Mouse (Mus musculus) gastrocnemius, adult 18-20 months (tissue): ENCODE measurements around the gene Mrc2. TPM values are rescaled to one million over a fixed set of nuclear protein-coding genes. Genes with fewer than 3 reads are reported as not detected.

Source experiments
- DNase-seq: peaks from one replicate; pipeline ENCODE4 v3.0.0; 2021; ENCODE audit warnings: low spot score
- total RNA-seq, 2 experiments: library from RNA; stranded (reverse); gene quantifications; 2 replicates each; pipeline ENCODE4 v1.2.3; 2021

Mrc2 gene
- total RNA-seq, 2 experiments from 2014 or later: 7.5 to 8.5 TPM

DNA sequence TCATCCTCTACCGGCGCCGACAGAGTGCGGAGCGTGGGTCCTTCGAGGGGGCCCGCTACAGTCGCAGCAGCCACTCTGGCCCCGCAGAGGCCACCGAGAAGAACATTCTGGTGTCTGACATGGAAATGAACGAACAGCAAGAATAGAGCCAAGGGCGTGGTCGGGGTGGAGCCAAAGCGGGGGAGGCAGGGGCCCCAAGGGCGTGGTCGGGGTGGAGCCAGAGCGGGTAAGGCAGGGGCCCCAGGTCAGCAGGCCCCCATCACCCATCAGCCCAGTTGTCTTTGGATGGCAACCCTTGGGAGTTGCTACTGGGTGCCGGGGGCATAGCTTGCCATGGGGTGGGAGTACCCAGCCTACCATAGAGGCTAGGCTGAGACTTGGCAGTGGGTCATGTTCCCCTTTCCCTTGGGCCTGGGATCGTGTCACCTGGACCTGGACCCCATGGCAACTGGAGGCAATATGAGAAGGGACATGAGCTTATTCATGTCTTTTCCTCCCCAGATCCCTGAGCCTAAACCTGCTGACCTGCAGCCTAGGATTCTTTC is 57.4 kb downstream of the Mrc2 start:
- DNase-seq: no peak

- DNase-seq: no peak
These were observed 58.2 kb downstream of the Mrc2 start for GRCm38 (mm10) chr11:105350643-105351042.

- DNase-seq: no peak
These were observed 59.7 kb downstream of the Mrc2 start for GRCm38 (mm10) chr11:105352152-105352551.

DNA sequence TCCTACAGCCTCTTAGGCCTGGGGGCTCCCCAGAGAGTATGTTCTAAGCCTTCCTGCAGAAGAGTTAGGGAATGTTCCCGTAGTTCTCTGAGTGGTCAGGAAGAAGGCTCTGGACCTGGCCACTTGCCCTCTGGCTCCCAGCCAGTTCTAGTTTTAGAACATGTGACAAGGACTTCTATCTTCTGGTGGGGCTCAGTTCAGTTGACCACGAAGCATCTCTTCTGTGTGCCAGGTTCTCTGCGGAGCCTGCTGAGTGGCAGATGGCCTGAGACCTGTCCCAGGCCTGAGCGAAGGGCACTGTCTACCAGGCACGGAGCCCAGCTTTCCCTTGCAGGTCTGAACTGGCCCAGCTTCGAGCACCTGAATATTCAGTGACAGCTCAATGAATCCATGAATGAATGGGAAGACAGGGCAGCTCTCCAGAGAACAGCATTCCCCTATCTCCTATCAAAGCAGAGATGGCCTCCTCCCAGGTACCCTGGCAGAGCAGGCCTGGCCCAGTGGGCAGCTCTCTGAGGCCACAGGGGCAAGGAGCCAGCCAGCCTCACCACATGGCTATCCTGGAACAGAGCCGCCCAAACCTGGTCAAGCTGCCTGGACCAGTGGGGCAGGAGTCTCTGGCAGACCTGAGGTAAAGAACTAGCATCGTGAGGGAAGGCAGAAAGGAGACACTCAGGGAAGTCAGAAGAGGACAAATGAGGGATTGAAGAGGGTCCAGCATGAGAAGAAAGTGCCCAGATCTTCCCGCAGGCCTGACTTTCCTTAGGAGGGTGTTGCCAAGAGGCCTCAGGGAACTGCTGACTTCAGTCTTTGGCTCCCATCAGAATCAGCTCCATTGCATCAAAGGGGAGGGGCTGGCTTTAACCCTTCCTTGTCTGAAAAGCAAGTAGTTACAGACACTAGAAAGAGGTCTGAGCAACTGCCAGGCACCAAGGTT is 60.8 kb downstream of the Mrc2 start:
- peak; percentile 89 for DNase-seq

- no peak for DNase-seq
These were observed 61.4 kb downstream of the Mrc2 start for GRCm38 (mm10) chr11:105353891-105354280.

DNA sequence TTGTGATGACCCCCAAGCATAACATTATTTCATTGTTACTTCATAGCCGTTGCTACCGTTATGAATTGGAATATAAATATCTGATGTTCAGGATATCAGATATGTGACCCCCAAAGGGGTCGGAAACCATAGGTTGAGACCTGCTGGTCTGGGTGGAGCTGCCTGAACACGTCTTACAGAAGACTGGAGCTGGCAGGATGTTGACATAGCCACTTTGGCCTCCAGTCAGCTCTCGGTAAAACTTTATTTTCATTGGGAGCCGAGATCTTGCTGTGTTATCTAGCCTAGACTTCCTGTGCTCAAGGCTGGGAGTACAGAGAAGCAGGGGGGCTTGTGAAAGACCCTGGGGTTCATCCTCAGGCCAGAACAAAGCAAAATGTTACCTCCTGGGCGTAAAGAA is 63.9 kb downstream of the Mrc2 start:
- DNase-seq: no peak

GRCm38 (mm10) chr11:105362041-105362765 is 69.8 kb downstream of the Mrc2 start:
- no peak for DNase-seq

DNA sequence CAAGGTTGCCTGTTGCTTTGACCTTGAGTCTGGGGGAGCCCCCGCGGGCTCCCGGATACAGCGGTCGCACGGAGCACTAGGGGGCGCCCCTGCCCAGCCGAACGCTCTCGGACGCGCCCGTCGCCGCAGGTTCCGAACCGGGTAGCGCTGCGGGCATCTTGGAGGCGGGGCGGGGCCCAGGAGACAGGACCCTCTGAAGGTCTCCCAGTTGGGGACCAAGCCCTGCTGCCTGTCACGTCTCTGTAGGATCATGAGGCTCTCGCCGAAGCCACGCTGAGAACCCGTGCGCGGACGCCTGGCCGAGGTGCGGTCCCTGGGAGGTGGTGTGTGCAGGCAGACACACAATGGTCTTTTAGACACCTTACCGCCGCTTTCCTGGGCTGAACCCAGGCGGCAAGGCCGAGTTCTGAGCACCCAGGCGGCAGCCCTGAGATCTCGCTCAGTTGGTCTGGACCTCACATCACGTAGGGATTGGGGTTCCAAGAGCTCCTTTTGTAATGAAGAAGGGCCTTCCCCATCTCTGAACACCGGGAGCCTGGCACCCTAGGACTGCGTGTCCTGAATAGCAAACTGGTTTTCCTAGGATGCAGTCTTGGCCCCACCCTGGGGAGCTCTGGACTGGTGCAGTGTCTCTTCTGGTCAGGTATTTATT is 70.6 kb downstream of the Mrc2 start:
- peak; percentile 77 for DNase-seq

DNA sequence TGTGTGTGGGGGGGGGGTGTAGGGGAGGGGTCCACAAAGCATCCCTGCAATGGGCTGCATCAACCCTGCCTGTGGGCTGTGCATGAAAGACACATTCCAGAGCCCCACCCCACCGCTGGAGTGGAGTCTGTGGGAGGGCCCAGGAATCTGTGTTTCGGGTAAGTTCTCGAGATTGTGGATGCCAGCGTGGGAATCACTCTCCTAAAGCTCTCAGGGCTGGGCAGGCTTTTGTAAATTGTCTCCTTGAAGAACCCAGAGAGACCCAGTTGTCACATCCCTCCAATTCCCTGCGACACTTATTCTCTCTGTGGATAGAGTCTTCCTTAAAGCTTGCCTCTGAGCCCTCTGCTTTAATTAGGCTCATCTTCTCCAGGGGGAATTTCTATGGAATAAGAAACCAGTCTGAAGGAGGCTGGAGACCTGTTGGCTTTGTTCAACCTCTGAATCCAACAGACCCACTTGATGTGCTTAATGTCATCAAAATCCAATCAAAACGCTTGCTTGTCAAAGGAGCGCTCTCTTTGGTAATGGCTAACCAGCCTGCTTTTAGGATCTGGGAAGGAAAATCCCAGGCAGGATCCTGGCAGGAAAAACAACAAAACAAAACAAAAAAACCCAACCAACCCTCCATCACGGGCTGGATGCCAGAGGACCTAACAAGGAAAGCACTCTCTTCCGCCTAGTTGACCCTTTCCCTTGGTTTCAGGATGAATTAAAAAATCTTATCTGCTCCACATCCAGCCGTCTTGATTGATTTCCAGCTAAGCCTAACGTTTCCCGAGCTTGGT is 71.3 kb downstream of the Mrc2 start:
- DNase-seq: no peak

DNA sequence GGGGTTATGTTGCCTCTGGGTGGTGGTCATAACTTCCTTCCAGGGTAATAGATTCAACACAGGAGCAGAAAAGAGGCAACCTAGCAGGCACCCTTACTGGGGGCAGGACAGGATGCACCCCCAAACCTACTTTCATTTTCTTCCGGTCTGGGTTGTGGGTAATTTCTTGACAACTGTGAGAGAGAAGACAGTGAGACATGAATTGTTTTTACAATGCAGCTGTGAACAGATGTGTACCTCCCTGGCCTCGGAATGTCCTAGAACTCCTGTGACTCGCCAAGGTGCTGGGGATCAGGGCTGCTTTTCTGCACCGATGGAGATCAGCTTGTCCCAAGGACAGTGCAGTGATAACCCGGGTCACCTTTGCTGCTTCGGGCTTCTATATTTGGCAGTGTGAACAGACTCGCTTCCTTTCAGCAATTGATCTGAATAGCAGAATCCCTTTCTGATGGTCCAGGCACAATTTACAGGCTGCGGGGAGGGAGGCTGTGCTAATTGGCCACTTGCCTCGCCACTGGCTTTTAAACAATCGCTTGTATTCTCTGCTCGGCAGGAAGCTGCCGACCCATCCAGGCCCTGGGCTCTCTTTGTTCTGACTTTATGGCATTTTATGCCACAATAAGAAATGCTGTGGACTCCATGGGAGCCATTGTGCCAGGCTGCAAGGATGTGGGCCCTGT is 72.1 kb downstream of the Mrc2 start:
- DNase-seq: no peak

- DNase-seq: no peak
These were observed 73.2 kb downstream of the Mrc2 start for GRCm38 (mm10) chr11:105365611-105366010.

GRCm38 (mm10) chr11:105366051-105366450 is 73.6 kb downstream of the Mrc2 start:
- no peak for DNase-seq

- no peak for DNase-seq
These were observed 74.7 kb downstream of the Mrc2 start for GRCm38 (mm10) chr11:105367163-105367562.

DNA sequence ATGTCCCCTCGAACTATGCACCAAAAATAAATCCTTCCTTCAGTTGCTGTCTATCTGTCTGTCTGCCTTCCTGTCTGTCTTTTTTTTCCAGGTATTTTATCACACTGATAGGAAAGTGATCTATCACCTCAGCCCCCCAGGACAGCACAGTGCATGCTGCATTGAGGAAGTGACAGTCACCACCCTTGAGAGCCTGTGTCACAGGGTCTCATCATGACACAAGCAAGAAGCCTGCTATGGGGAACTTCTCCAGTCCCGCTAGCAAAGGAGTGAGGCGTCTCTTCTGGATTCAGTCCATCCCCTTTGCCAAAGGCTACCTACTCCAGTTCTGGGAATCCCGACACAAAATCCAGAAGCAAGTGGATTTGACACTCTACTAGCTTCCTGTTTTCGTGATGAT is 76.4 kb downstream of the Mrc2 start:
- no peak for DNase-seq

DNA sequence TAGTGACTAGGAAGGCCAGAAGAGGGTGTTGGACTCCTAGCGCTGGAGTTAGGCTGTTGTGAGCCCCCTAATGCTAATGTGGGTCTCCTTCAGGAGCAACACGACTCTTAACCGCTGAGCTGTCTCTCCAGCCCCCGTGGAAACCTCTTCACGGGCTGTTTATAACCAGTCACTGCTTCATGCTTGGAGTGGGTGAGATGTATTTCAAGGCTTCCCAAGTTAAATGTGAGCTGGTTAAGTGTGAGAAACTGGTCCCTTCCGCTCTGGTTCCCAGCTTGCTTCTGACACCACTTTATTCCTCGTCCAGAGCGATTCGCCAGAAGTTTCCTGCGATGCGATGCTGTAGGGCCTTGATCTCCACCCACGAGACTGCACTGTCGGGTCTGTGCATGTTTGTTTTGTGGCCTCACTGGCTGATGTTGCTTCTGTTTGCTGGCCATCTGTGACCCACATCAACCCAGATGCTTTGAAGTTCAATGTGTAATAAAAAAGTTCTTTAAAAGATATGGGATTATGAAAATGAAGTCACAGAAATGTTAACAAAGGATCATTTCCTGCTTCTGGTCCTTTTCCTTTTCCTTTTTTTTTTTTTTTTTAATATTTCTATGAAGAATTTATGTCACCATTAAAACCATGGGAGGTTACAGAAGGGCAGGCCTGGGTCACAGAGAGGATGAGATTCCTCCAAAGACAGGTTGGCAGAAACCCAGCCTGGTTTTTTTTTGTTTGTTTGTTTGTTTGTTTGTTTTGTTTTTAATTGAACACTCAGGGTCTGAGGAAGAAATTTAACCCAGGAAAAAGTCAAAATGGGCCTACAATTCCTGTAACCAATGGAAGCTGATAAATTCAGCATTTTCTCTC is 77.3 kb downstream of the Mrc2 start:
- DNase-seq: no peak

DNA sequence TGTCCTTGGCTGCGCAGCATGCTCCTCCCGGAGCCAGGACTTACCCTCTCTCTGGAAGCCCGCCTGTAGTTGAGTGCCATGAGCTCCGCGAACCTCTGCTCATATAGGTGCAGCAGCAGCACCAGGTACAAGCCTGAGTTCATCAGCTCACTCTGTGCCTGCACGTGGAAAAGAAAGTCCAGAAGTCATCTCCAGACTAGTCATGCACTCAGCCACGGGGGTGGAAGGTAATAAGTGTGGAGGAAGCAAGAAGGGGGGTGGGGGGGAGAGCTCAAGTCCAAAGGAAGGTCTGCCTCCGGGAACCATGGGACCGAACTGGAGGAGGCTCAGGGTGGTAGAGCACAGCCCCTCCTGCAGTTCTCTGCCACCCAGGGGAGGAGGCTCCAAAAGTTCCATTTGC is 79.4 kb downstream of the Mrc2 start:
- no peak for DNase-seq

GRCm38 (mm10) chr11:105373881-105374280 is 81.4 kb downstream of the Mrc2 start:
- no peak for DNase-seq

DNA sequence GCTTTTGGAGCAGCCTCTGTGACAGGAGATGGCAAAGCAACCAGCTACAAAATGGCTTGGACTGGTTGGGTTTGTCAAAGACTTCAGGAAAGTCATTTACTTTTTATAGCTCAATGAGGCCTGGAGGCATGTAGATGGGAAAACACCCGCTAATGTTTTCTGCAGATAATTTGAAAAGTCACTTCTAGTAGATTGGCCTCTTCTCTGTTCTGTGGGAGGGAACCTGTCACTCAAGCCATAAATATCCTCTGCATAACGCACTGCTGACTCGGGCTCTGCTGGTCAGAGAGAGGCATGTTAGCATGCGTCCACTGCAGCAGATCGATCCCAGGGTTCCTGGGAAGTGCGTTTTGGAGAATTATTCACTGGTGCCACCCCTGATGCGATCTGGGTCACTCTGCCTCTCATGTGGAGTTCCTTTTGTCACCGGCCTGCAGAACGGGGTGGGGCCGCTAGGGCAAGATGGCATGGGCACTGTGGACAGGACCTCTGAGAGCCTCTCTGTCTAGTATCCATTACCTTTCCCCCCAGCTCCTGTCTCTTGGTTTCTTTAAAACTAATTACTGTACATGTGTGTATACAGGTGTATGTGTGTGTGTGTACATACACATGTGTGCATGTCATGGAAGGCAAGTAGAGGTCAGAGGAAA is 82.2 kb downstream of the Mrc2 start:
- DNase-seq: no peak

DNA sequence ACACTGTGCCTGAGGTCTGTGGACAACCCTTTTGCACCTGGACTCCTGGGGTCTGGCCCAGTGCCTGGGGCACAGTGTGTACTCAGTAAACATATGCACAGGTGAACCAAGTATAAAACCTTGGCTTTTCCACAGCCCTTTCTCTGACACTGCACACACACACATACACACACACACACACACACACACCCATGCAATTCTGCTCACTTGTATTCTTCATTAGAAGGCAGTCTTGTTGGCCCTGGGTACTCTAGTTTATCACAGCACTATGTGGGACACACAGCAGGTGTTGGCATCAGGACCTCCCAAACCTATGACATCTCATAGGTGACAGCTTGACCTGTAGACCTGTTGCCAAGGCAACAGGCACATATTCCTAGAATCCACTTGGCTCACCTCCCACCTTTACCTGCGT is 83.4 kb downstream of the Mrc2 start:
- no peak for DNase-seq
